Mouse (Mus musculus): ENCODE measurements around the gene Psmd14. TPM values are rescaled to one million over a fixed set of nuclear protein-coding genes. Genes with fewer than 3 reads are reported as not detected.

Psmd14 gene
- polyA plus RNA-seq, 1 experiment from 2014 or later = 179 TPM

DNA sequence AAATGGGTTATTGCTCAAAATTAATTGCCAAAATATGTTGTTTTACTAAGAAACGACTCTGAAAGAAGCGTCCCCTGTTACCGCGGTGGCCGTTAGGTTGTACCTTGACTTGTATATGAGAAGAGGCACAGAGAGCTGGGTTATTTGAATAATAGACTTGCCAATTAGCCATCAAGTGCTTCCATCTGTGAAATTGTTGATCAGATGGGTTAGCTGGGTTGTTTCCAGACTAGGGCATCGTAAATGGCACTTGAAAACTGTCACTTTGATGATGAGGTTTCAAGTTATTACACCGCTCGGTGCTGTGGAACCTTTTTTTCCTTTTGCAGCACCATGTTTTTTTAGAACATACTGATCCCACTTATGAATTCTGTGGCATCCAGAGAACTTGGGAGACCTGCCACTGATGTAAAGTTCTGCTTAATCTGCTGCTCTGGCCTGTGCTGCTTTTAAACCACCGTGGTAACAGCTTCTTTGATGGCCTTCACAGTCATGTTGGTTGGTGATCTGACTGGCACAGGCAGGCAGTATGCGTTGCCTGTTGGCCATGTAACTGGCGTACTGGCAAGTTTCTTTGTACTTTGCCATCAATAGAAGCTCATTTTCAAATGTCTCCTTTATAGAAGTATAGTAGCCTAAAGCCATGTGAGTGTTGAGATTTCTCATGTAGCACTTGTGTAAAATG lies 21.4 kb downstream of the Psmd14 start:
- H3K36me3 ChIP-seq = no peaks in the 10 kb centered on the region
- H3K4me3 ChIP-seq (replicated peaks) = no peak overlapping the region
- no peak for ATAC-seq (replicated peaks; ENCODE audit: low FRiP score)
- 78% methylated on average over 11 of the region's 11 CpGs for WGBS
- H3K4me1 ChIP-seq = no peaks in the 10 kb centered on the region
- no peak overlapping the region for H3K9ac ChIP-seq
- no peak overlapping the region for H3K27ac ChIP-seq
- H3K9me3 ChIP-seq (replicated peaks) = no peaks in the 10 kb centered on the region
- H3K4me2 ChIP-seq = no peak overlapping the region
- H3K27me3 ChIP-seq = no peaks in the 10 kb centered on the region

DNA sequence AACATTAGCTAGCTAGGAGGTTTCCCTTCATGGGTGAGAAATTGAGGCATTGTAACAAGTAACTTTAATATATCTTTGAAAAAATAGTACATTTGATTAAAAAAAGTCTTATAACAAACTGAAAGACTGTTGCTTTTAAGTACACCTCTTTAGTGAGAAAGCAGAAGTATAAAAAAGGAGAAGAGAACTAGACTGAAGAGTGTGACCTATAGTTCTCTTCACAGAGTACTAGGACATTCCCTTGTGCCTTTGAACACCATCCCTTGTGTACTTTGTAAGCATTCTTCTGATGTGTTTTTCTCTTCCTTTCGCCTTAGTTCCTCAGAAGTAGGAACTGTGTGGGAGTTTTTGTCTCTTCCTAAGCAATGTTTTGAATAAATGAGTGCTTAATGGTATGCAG lies 22.7 kb downstream of the Psmd14 start:
- Histone ChIP-seq H3K27ac (no peak overlapping the region), H3K4me1 (no peaks in the 10 kb centered on the region), H3K9me3 (replicated peaks) (no peaks in the 10 kb centered on the region), H3K4me3 (replicated peaks) (no peak overlapping the region), H3K36me3 (no peaks in the 10 kb centered on the region), H3K27me3 (no peaks in the 10 kb centered on the region), H3K9ac (no peak overlapping the region), H3K4me2 (no peak overlapping the region)
- ATAC-seq (replicated peaks; ENCODE audit: low FRiP score) = no peak
- WGBS = 83% methylated on average over 1 of the region's 1 CpGs

DNA sequence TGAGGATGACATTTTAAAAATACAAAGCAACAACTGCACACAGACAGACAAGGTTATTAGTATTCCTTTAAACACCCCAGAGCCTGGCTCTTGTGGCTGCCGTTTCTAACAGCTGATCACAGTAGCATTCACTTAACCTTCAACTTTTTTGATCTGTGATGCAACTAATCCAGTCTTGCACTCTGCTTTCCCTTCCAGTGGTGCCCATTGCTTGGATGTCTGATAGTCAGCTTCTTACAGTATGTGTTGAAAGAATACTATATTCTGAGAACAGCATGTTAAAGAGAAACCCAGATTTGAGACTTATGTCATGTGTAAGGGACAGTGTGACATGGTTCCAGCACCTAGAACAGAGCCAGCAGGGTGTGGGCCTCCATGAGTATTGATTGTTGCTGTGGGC lies 34.6 kb downstream of the Psmd14 start:
- no peaks in the 10 kb centered on the region for H3K27me3 ChIP-seq
- no peak overlapping the region for H3K4me3 ChIP-seq (replicated peaks)
- H3K4me2 ChIP-seq = no peak overlapping the region
- H3K36me3 ChIP-seq = no peaks in the 10 kb centered on the region; the same call in 1 of the 2 replicates
- H3K27ac ChIP-seq = no peak overlapping the region
- no peaks in the 10 kb centered on the region for H3K9me3 ChIP-seq (replicated peaks)
- no peak for ATAC-seq (replicated peaks; ENCODE audit: low FRiP score)
- H3K9ac ChIP-seq = no peak overlapping the region
- H3K4me1 ChIP-seq = no peaks in the 10 kb centered on the region
- WGBS = 50% methylated on average over 1 of the region's 1 CpGs

DNA sequence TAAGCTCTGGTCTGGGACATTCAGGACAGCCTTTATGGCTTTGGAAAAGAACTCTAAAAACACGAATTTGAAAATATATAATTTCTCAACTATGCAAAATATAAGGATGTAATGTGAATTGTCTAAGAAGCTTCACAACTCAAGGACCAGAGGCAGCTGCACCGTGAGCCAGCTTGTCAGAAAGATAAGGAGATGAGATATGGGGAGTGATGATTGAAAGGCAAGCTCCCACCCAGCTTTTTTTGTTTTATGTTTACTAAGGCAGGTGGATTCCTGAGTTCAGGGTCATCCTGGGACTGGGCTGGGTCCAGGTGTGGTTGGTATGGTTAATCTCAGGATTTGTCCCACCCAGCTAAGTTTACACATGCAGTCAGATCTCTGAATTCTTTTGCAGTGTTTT lies 35.1 kb downstream of the Psmd14 start:
- WGBS = 63% methylated on average over 2 of the region's 2 CpGs
- ATAC-seq (replicated peaks; ENCODE audit: low FRiP score) = no peak
- Histone ChIP-seq H3K9me3 (replicated peaks) (no peaks in the 10 kb centered on the region), H3K27ac (no peak overlapping the region), H3K9ac (no peak overlapping the region), H3K4me3 (replicated peaks) (no peak overlapping the region), H3K27me3 (no peaks in the 10 kb centered on the region), H3K4me1 (no peaks in the 10 kb centered on the region), H3K4me2 (no peak overlapping the region), H3K36me3 (no peaks in the 10 kb centered on the region; the same call in 1 of the 2 replicates)

DNA sequence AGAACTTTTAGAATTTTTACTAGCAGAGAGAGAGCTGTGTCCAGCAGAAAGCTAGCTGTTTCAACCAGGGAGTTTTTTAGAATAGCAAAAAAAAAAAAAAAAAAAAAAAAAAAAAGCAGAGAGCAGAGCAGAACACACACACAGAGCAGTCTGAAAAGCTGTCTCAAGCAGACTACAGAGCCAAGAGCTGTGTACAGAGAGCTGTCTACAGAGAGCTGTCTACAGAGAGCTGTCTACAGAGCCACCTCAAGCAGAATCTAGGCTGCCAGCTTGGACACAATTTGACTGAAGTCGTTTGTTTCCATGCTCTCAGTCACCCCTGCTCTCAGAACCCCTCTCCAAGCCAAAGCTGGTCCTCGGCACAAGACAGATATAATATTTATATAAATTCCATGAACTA lies 35.9 kb downstream of the Psmd14 start:
- Histone ChIP-seq H3K27ac (no peak overlapping the region), H3K36me3 (no peaks in the 10 kb centered on the region; the same call in 1 of the 2 replicates), H3K4me1 (no peaks in the 10 kb centered on the region), H3K4me3 (replicated peaks) (no peak overlapping the region), H3K27me3 (no peaks in the 10 kb centered on the region), H3K9me3 (replicated peaks) (no peaks in the 10 kb centered on the region), H3K9ac (no peak overlapping the region), H3K4me2 (no peak overlapping the region)
- ATAC-seq (replicated peaks; ENCODE audit: low FRiP score) = no peak
- 70% methylated on average over 2 of the region's 2 CpGs for WGBS

DNA sequence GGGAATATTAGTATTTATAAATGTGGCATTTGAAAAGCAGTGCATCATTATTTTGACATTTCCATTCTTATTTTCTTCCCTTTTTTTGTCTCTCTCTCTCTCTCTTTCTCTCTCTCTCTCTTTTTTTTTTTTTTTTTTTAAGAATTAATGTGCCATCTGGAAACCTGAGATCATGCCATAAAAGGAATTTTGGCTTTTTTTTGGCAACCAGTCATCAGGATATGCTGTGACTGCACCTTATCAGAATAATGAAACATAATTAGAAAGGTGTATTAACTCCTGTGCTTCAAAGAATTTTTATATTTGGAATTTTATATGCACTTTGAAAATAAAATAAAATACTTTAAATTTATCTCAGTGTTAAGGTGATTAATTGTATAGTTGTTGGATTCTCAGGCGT lies 39.2 kb downstream of the Psmd14 start:
- no peak overlapping the region for H3K9ac ChIP-seq
- H3K4me2 ChIP-seq = no peak overlapping the region
- no peaks in the 10 kb centered on the region for H3K4me1 ChIP-seq
- H3K27ac ChIP-seq = no peak overlapping the region
- H3K36me3 ChIP-seq = no peaks in the 10 kb centered on the region
- no peak for ATAC-seq (replicated peaks; ENCODE audit: low FRiP score)
- 73% methylated on average over 1 of the region's 1 CpGs for WGBS
- no peaks in the 10 kb centered on the region for H3K27me3 ChIP-seq
- no peak overlapping the region for H3K4me3 ChIP-seq (replicated peaks)
- no peaks in the 10 kb centered on the region for H3K9me3 ChIP-seq (replicated peaks)

DNA sequence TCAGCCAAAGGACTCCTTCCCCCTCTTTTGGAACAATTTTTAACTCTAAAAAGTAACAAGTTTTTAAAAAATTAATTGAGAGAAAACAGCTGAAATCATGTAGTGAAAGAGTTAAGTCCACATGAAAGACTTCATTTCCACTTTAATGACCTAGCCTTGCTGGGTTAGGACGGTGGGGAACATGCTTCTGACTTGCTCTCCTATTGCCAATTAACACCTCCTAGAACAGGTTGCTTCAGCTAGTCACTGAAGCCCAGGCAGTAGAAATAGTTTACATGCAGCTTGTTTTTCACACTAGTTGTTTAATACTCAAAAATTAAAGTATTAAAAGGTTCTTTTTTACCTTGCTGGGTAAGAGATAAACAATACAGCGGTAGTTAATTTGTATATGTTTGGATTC lies 39.8 kb downstream of the Psmd14 start:
- Histone ChIP-seq H3K9me3 (replicated peaks) (no peaks in the 10 kb centered on the region), H3K36me3 (no peaks in the 10 kb centered on the region), H3K4me3 (replicated peaks) (no peak overlapping the region), H3K4me1 (no peaks in the 10 kb centered on the region), H3K9ac (no peak overlapping the region), H3K27ac (no peak overlapping the region), H3K27me3 (no peaks in the 10 kb centered on the region), H3K4me2 (no peak overlapping the region)
- 59% methylated on average over 2 of the region's 2 CpGs for WGBS
- ATAC-seq (replicated peaks; ENCODE audit: low FRiP score) = no peak

DNA sequence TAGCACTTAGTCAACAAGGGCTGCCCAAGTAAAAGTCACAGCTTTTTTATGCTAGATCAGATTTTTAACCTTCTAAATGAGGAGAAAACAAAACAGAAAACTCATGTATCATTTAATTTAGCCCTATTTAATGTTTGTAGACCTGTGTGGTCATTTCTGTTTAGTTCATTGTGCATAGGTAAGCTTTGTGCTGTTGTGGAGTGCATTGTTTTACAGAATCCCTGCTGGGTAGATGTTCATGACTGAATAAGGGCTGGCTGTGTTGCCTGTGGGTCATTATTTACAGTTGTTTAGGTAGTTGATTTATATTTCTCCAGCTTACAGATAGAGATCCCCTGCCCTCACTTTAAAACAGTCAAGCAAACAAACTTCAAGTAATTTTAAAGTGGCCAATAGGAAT lies 40.9 kb downstream of the Psmd14 start:
- no peaks in the 10 kb centered on the region for H3K36me3 ChIP-seq
- H3K9me3 ChIP-seq (replicated peaks) = no peaks in the 10 kb centered on the region
- H3K4me1 ChIP-seq = no peaks in the 10 kb centered on the region
- H3K4me3 ChIP-seq (replicated peaks) = no peak overlapping the region
- no peak overlapping the region for H3K9ac ChIP-seq
- no peak overlapping the region for H3K4me2 ChIP-seq
- no peak for ATAC-seq (replicated peaks; ENCODE audit: low FRiP score)
- H3K27me3 ChIP-seq = no peaks in the 10 kb centered on the region
- no peak overlapping the region for H3K27ac ChIP-seq

DNA sequence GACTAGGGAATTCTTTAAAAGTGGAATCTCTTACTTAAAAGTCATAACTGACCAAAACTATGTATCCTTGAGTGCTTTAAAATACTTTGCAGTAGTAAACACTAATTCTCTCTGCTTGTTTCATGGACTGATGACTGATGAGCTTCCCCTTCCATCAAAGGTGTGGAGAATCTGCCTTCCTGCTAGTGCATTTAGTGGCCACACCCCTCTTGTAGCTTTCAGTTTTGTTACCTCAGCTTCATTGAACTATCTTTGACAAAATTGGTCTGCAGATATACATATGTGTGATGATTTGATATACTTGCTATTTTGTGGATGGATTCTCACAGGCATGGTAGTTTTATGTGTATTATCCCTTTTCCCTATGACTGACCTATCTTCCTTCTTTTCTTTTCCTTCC lies 43.5 kb downstream of the Psmd14 start:
- Histone ChIP-seq H3K9ac (no peak overlapping the region), H3K4me1 (no peaks in the 10 kb centered on the region), H3K27ac (no peak overlapping the region), H3K9me3 (replicated peaks) (no peaks in the 10 kb centered on the region), H3K36me3 (no peaks in the 10 kb centered on the region), H3K4me2 (no peak overlapping the region), H3K27me3 (no peaks in the 10 kb centered on the region), H3K4me3 (replicated peaks) (no peak overlapping the region)
- no peak for ATAC-seq (replicated peaks; ENCODE audit: low FRiP score)

DNA sequence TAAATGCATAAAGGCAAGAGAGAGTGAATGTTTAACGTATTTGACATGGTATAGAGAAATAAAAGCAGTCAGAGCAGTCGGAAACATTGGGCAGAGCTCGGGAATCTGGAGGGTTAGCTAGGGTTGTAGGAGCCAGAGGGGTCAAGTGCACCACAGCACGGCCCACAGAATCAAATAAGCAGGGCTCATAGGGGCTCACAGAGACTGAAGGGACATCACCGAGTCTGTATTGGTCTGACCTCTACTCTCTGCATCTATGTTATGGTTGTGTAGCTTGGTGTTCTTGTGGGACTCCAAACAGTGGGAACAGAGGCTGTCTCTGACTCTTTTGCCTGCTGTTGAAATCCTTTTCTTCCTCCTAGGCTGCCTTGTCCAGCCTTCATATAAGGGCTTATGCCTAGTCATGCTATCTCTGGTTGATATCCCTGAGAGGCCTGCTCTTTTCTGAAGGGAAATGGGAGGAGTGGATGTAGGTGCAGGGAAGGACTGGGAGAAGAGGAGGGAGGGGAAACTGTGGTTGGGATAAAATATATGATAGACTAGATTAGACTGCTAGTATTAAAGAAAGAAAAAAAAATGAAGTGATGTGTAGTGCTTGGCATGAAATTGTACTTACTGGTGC lies 47.9 kb downstream of the Psmd14 start:
- Histone ChIP-seq H3K4me2 (no peak overlapping the region), H3K36me3 (peaks cover 4% of the 10 kb centered on the region; the same call in 1 of the 2 replicates), H3K9me3 (replicated peaks) (no peaks in the 10 kb centered on the region), H3K27me3 (no peaks in the 10 kb centered on the region), H3K27ac (no peak overlapping the region), H3K4me3 (replicated peaks) (no peak overlapping the region), H3K9ac (no peak overlapping the region), H3K4me1 (no peaks in the 10 kb centered on the region)
- 84% methylated on average over 5 of the region's 5 CpGs for WGBS
- ATAC-seq (replicated peaks; ENCODE audit: low FRiP score) = no peak

DNA sequence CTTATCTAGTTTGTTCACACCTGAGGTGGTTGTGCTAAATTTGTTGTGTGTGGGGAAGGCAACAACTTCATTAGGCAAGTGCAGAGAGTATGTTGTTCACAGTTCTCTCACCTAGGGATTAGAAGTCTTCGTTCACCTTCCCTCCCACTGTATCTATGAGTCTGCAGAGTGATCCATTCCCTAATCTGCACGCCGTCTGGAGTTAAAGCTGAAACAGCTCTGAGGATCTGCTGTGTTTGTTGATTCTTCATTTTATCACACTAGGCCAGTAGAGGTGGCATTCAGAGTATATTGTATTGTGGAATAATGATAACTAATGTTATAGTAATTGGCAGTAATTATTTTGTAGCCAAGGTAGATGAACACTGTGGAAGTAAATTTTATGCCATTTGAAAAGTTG lies 48.5 kb downstream of the Psmd14 start:
- H3K4me2 ChIP-seq = no peak overlapping the region
- no peak overlapping the region for H3K27ac ChIP-seq
- H3K9me3 ChIP-seq (replicated peaks) = no peaks in the 10 kb centered on the region
- no peak overlapping the region for H3K4me3 ChIP-seq (replicated peaks)
- H3K36me3 ChIP-seq = peaks cover 8% of the 10 kb centered on the region; the same call in 1 of the 2 replicates
- ATAC-seq (replicated peaks; ENCODE audit: low FRiP score) = no peak
- H3K27me3 ChIP-seq = no peaks in the 10 kb centered on the region
- no peaks in the 10 kb centered on the region for H3K4me1 ChIP-seq
- H3K9ac ChIP-seq = no peak overlapping the region
- WGBS = 90% methylated on average over 3 of the region's 3 CpGs

DNA sequence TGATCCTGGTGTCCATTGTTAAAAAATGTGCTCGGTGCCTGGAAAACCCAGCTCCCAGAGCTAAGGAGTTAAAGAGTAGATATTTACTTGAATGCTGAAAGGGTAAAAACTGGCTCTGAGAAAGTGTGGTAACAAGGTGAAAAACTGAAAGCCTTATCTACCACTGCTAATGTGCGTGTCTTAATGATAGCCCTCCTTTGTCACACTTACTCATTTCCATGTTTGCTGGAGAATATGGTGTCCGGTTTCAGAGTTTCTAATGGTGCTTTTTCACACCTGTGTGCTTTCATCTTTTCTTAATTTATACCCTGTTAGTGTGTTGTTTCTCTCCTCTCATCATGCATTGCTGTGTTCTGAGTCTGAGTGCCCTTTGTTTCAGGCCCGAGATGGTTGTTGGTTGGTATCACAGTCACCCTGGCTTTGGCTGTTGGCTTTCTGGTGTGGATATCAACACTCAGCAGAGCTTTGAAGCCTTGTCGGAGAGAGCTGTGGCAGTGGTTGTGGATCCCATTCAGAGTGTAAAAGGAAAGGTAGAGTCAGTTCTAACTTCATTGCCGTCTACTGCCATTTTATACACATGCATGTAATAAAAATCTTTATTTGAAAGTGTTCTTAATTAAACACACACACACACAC lies 53.1 kb downstream of the Psmd14 start:
- H3K9ac ChIP-seq = no peak overlapping the region
- peaks cover 12% of the 10 kb centered on the region; the same call in 1 of the 2 replicates for H3K36me3 ChIP-seq
- ATAC-seq (replicated peaks; ENCODE audit: low FRiP score) = no peak
- 64% methylated on average over 6 of the region's 6 CpGs for WGBS
- H3K27ac ChIP-seq = no peak overlapping the region
- no peaks in the 10 kb centered on the region for H3K9me3 ChIP-seq (replicated peaks)
- H3K4me3 ChIP-seq (replicated peaks) = no peak overlapping the region
- H3K4me2 ChIP-seq = no peak overlapping the region
- H3K27me3 ChIP-seq = no peaks in the 10 kb centered on the region
- H3K4me1 ChIP-seq = no peaks in the 10 kb centered on the region

Measured in kidney, embryonic 15.5 days (tissue).